ENCODE assay signal across 23 mouse cellular contexts in the genomic region with DNA sequence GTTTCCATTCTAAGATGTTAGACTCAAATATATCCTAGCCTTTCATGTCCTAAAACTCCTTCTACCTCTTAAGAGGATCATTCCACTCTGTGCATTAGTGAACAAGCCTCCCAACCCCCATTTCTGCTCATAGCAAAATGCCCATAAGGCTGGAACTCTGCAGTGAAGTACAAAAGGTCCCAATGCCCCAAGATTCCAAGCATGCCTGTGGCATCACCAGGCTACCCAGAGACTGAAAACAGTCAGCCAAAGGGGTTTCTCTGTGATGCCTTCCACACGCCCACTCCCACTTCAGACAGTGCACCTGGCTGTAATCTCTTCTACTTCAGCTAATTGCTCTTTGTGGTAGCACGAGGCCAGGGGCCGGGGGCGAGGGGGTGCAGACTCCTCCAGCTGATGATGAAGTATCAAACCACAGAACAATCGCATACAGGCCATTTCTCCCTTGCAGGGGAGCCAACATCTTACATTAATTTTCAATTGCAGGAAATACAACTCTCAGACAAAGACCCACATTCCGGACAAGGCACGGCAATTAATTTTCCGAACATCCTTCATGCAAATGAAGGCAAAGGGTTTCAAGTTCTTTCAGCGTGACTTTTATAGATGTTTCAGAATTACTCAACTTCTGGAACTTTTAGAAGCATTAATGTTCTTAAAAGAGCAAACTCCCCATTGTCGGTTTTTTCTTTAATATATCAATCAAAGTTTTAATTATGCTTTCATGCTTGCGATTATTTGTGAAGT.
A peak's percentile ranks its signal among the peaks of the same experiment; 100 is the strongest.
DNase-seq lines count a peak whose midpoint lies in the region; ATAC-seq lines count a peak whose summit lies in the region.
"Had no signal": no experiment of that assay in that cellular context is flagged by ENCODE, and none has a peak within 500 bp of the region (broad histone marks: within the 10 kb centered on the region; RNA-seq: fewer than 3 reads in every experiment).

No protein-coding gene starts in this region.

- H3K9ac ChIP-seq in embryonic facial prominence, embryonic 11.5 days (replicated peaks; ENCODE audit: low read length) = no peak overlapping the region
- no peak overlapping the region for H3K9ac ChIP-seq in forebrain, embryonic 16.5 days (replicated peaks; ENCODE audit: low read depth, low read length)
- H3K9ac ChIP-seq: forebrain, postnatal 0 days; hindbrain, embryonic 12.5 days; neural tube, embryonic 12.5 days had no signal

- no peak overlapping the region for H3K4me3 ChIP-seq in embryonic facial prominence, embryonic 11.5 days (ENCODE audit: low read depth, low read length)
- H3K4me3 ChIP-seq in forebrain, embryonic 16.5 days (replicated peaks; ENCODE audit: low read length) = no peak overlapping the region
- H3K4me3 ChIP-seq: erythroblast, embryonic 14.5 days; hindbrain, embryonic 12.5 days; neural tube, embryonic 12.5 days had no signal

- no peak overlapping the region for H3K4me2 ChIP-seq in embryonic facial prominence, embryonic 11.5 days (ENCODE audit: low read depth, low read length)
- H3K4me2 ChIP-seq in forebrain, embryonic 16.5 days (ENCODE audit: low read length) = no peak overlapping the region
- H3K4me2 ChIP-seq: hindbrain, embryonic 12.5 days; liver, embryonic 11.5 days; midbrain, embryonic 11.5 days; neural tube, embryonic 12.5 days had no signal

- 70% methylated on average over 11 of the region's 11 CpGs for WGBS in embryonic facial prominence, embryonic 11.5 days
- 55% methylated on average over 11 of the region's 11 CpGs for WGBS in forebrain, embryonic 16.5 days

- no peak for ATAC-seq in embryonic facial prominence, embryonic 11.5 days (replicated peaks; ENCODE audit: insufficient number of reproducible peaks, low FRiP score, low TSS enrichment, low read depth)
- ATAC-seq in forebrain, embryonic 16.5 days = no peak
- ATAC-seq: CD4-positive, CD25-positive, alpha-beta regulatory T cell, adult 4 months; forebrain, postnatal 0 days; inflammation-experienced regulatory T-cells, adult 6 months had no signal

- no peaks in the 10 kb centered on the region for H3K27me3 ChIP-seq in embryonic facial prominence, embryonic 11.5 days (ENCODE audit: control insufficient read depth, insufficient read depth, low read length)
- H3K27me3 ChIP-seq in forebrain, embryonic 16.5 days (replicated peaks; ENCODE audit: control insufficient read depth, insufficient read depth, low read length) = no peaks in the 10 kb centered on the region
- H3K27me3 ChIP-seq: hindbrain, embryonic 12.5 days; neural tube, embryonic 12.5 days had no signal

- peak; percentile 31 for DNase-seq in kidney, adult 9 months
- no peak for DNase-seq in kidney, adult 18-20 months
- DNase-seq in 3T3-L1 (ENCODE audit: low read depth, low spot score) = peak; percentile 54
- peak; percentile 16 for DNase-seq in A20 (ENCODE audit: low read depth, low spot score)
- DNase-seq in embryonic facial prominence, embryonic 11.5 days (ENCODE audit: low spot score) = peak; percentile 16
- DNase-seq in urinary bladder, postnatal 10 days (ENCODE audit: low spot score) = no peak
- DNase-seq: cerebellum, adult 2 months; cerebellum, postnatal 36 days; forebrain, postnatal 0 days; gastrocnemius, postnatal 10 days; lung, adult 18-20 months; right cerebral cortex, postnatal 4 days; thymus, adult 2 months had no signal

- H3K36me3 ChIP-seq in embryonic facial prominence, embryonic 11.5 days (replicated peaks; ENCODE audit: control insufficient read depth, insufficient read depth, low read depth, low read length) = no peaks in the 10 kb centered on the region
- H3K36me3 ChIP-seq in forebrain, embryonic 16.5 days (ENCODE audit: control insufficient read depth, insufficient read depth) = no peaks in the 10 kb centered on the region
- H3K36me3 ChIP-seq: G1E; hindbrain, embryonic 12.5 days; neural tube, embryonic 12.5 days had no signal

- no peaks in the 10 kb centered on the region for H3K4me1 ChIP-seq in embryonic facial prominence, embryonic 11.5 days (ENCODE audit: control insufficient read depth, insufficient read depth, low read length)
- no peaks in the 10 kb centered on the region for H3K4me1 ChIP-seq in forebrain, embryonic 16.5 days (replicated peaks; ENCODE audit: control insufficient read depth, insufficient read depth, low read length)

- no peak overlapping the region for H3K27ac ChIP-seq in embryonic facial prominence, embryonic 11.5 days (replicated peaks; ENCODE audit: low read depth, low read length)
- H3K27ac ChIP-seq in forebrain, embryonic 16.5 days (ENCODE audit: low read length) = no peak overlapping the region
- H3K27ac ChIP-seq: hindbrain, embryonic 12.5 days; macrophage; neural tube, embryonic 12.5 days had no signal

- H3K9me3 ChIP-seq in embryonic facial prominence, embryonic 11.5 days (replicated peaks; ENCODE audit: control insufficient read depth, low read length) = no peaks in the 10 kb centered on the region
- H3K9me3 ChIP-seq in forebrain, embryonic 16.5 days (ENCODE audit: control insufficient read depth, low read length) = no peaks in the 10 kb centered on the region
- H3K9me3 ChIP-seq: hindbrain, embryonic 12.5 days; neural tube, embryonic 12.5 days had no signal

Comparison
In these comparisons a context has a peak if more than half of its experiments do, and no peak if none do; other contexts are left out.
1. DNase-seq: peak in kidney, adult 9 months (single experiment), 3T3-L1 (single experiment), A20 (single experiment) and embryonic facial prominence, embryonic 11.5 days (single experiment); none in kidney, adult 18-20 months (single experiment) and urinary bladder, postnatal 10 days (single experiment).